Mouse (Mus musculus): ENCODE results near the gene Csf1. TPM values are rescaled to one million over a fixed set of nuclear protein-coding genes. Genes with fewer than 3 reads are reported as not detected.
"Not testable (repeated sequence)": the region's sequence is repeated elsewhere in the genome, so short reads cannot be mapped to it uniquely, and the experiment has no call there.

Gene Csf1
- polyA plus RNA-seq, 1 experiment from 2014 or later, result 7.8 TPM

GRCm38 (mm10) chr3:107739966-107740365 lies 20.3 kb downstream of the Csf1 start:
- H3K27ac ChIP-seq, result peak overlapping the region; percentile 68; the same call in 1 of the 2 replicates
- peaks cover 41% of the 10 kb centered on the region for H3K4me1 ChIP-seq (replicated peaks; ENCODE audit: insufficient read depth, low read length)
- DNase-seq (ENCODE audit: low spot score) (no peak), ATAC-seq (replicated peaks; ENCODE audit: low FRiP score, low read depth) (no peak)
- 69% methylated on average over 2 of the region's 2 CpGs for WGBS
- H3K9ac ChIP-seq (ENCODE audit: low read depth, low read length), result no peak overlapping the region
- no peak for TF ChIP-seq CTCF (IDR thresholded peaks at IDR 0.05; ENCODE audit: low read depth)
- no peak overlapping the region for H3K4me3 ChIP-seq (replicated peaks; ENCODE audit: low read depth, low read length)
- H3K9me3 ChIP-seq (replicated peaks; ENCODE audit: low read length), result no peaks in the 10 kb centered on the region
- H3K36me3 ChIP-seq (ENCODE audit: insufficient read depth, low read length), result no peaks in the 10 kb centered on the region
- H3K4me2 ChIP-seq (ENCODE audit: low read length), result no peak overlapping the region
- no peaks in the 10 kb centered on the region for H3K27me3 ChIP-seq (ENCODE audit: insufficient read depth, low read length)

- no peaks in the 10 kb centered on the region for H3K27me3 ChIP-seq (ENCODE audit: insufficient read depth, low read length)
- DNase-seq (ENCODE audit: low spot score), result no peak
- 70% methylated on average over 3 of the region's 3 CpGs for WGBS
- H3K27ac ChIP-seq, result no peak overlapping the region
- H3K36me3 ChIP-seq (ENCODE audit: insufficient read depth, low read length), result no peaks in the 10 kb centered on the region
- no peak overlapping the region for H3K4me3 ChIP-seq (replicated peaks; ENCODE audit: low read depth, low read length)
- TF ChIP-seq CTCF (IDR thresholded peaks at IDR 0.05; ENCODE audit: low read depth), result no peak
- H3K4me1 ChIP-seq (replicated peaks; ENCODE audit: insufficient read depth, low read length), result peaks cover 41% of the 10 kb centered on the region
- H3K9ac ChIP-seq (ENCODE audit: low read depth, low read length), result no peak overlapping the region
- ATAC-seq (replicated peaks; ENCODE audit: low FRiP score, low read depth), result no peak
- H3K4me2 ChIP-seq (ENCODE audit: low read length), result no peak overlapping the region
- no peaks in the 10 kb centered on the region for H3K9me3 ChIP-seq (replicated peaks; ENCODE audit: low read length)
Observed at GRCm38 (mm10) chr3:107739456-107739855, 20.8 kb downstream of the Csf1 start.

GRCm38 (mm10) chr3:107738620-107739019 lies 21.6 kb downstream of the Csf1 start:
- 83% methylated on average over 1 of the region's 1 CpGs for WGBS
- TF ChIP-seq CTCF (IDR thresholded peaks at IDR 0.05; ENCODE audit: low read depth), result no peak; the same call in 1 of the 2 replicates
- H3K4me2 ChIP-seq (ENCODE audit: low read length), result no peak overlapping the region
- no peak overlapping the region for H3K4me3 ChIP-seq (replicated peaks; ENCODE audit: low read depth, low read length)
- H3K9ac ChIP-seq (ENCODE audit: low read depth, low read length), result no peak overlapping the region
- H3K4me1 ChIP-seq (replicated peaks; ENCODE audit: insufficient read depth, low read length), result peaks cover 39% of the 10 kb centered on the region
- ATAC-seq (replicated peaks; ENCODE audit: low FRiP score, low read depth), result no peak
- no peaks in the 10 kb centered on the region for H3K9me3 ChIP-seq (replicated peaks; ENCODE audit: low read length)
- H3K36me3 ChIP-seq (ENCODE audit: insufficient read depth, low read length), result no peaks in the 10 kb centered on the region
- no peak overlapping the region for H3K27ac ChIP-seq
- H3K27me3 ChIP-seq (ENCODE audit: insufficient read depth, low read length), result no peaks in the 10 kb centered on the region
- DNase-seq (ENCODE audit: low spot score), result no peak

GRCm38 (mm10) chr3:107737609-107738190 lies 22.6 kb downstream of the Csf1 start:
- DNase-seq (ENCODE audit: low spot score) (no peak), ATAC-seq (replicated peaks; ENCODE audit: low FRiP score, low read depth) (no peak)
- Histone ChIP-seq H3K4me3 (replicated peaks; ENCODE audit: low read depth, low read length) (no peak overlapping the region), H3K27me3 (ENCODE audit: insufficient read depth, low read length) (no peaks in the 10 kb centered on the region), H3K9me3 (replicated peaks; ENCODE audit: low read length) (no peaks in the 10 kb centered on the region), H3K36me3 (ENCODE audit: insufficient read depth, low read length) (no peaks in the 10 kb centered on the region), H3K27ac (no peak overlapping the region), H3K4me1 (replicated peaks; ENCODE audit: insufficient read depth, low read length) (peaks cover 30% of the 10 kb centered on the region), H3K9ac (ENCODE audit: low read depth, low read length) (no peak overlapping the region), H3K4me2 (ENCODE audit: low read length) (no peak overlapping the region)
- 64% methylated on average over 1 of the region's 1 CpGs for WGBS
- TF ChIP-seq CTCF (IDR thresholded peaks at IDR 0.05; ENCODE audit: low read depth), result no peak

- not testable (repeated sequence) for H3K4me1 ChIP-seq (replicated peaks; ENCODE audit: insufficient read depth, low read length); H3K27me3 ChIP-seq (ENCODE audit: insufficient read depth, low read length); H3K36me3 ChIP-seq (ENCODE audit: insufficient read depth, low read length); DNase-seq (ENCODE audit: low spot score); H3K9me3 ChIP-seq (replicated peaks; ENCODE audit: low read length); ATAC-seq (replicated peaks; ENCODE audit: low FRiP score, low read depth); H3K27ac ChIP-seq; H3K4me2 ChIP-seq (ENCODE audit: low read length); H3K4me3 ChIP-seq (replicated peaks; ENCODE audit: low read depth, low read length); H3K9ac ChIP-seq (ENCODE audit: low read depth, low read length)
- WGBS, result 92% methylated on average over 13 of the region's 13 CpGs
Observed at GRCm38 (mm10) chr3:107735620-107736019, 24.6 kb downstream of the Csf1 start.

- DNase-seq (ENCODE audit: low spot score) (peak; percentile 72), ATAC-seq (replicated peaks; ENCODE audit: low FRiP score, low read depth) (no peak)
- Histone ChIP-seq H3K4me3 (replicated peaks; ENCODE audit: low read depth, low read length) (no peak overlapping the region), H3K27me3 (ENCODE audit: insufficient read depth, low read length) (no peaks in the 10 kb centered on the region), H3K4me1 (replicated peaks; ENCODE audit: insufficient read depth, low read length) (no peaks in the 10 kb centered on the region), H3K27ac (no peak overlapping the region), H3K9me3 (replicated peaks; ENCODE audit: low read length) (no peaks in the 10 kb centered on the region), H3K4me2 (ENCODE audit: low read length) (no peak overlapping the region), H3K9ac (ENCODE audit: low read depth, low read length) (no peak overlapping the region), H3K36me3 (ENCODE audit: insufficient read depth, low read length) (no peaks in the 10 kb centered on the region)
- TF ChIP-seq CTCF (IDR thresholded peaks at IDR 0.05; ENCODE audit: low read depth), result no peak
- WGBS, result 100% methylated on average over 1 of the region's 1 CpGs
Observed at GRCm38 (mm10) chr3:107733329-107733728, 26.9 kb downstream of the Csf1 start.

- DNase-seq (ENCODE audit: low spot score) (no peak), ATAC-seq (replicated peaks; ENCODE audit: low FRiP score, low read depth) (no peak)
- no peaks in the 10 kb centered on the region for H3K27me3 ChIP-seq (ENCODE audit: insufficient read depth, low read length)
- no peaks in the 10 kb centered on the region for H3K9me3 ChIP-seq (replicated peaks; ENCODE audit: low read length)
- H3K4me1 ChIP-seq (replicated peaks; ENCODE audit: insufficient read depth, low read length), result no peaks in the 10 kb centered on the region
- no peak overlapping the region for H3K4me3 ChIP-seq (replicated peaks; ENCODE audit: low read depth, low read length)
- no peaks in the 10 kb centered on the region for H3K36me3 ChIP-seq (ENCODE audit: insufficient read depth, low read length)
- H3K4me2 ChIP-seq (ENCODE audit: low read length), result no peak overlapping the region
- WGBS, result 72% methylated on average over 2 of the region's 2 CpGs
- H3K9ac ChIP-seq (ENCODE audit: low read depth, low read length), result no peak overlapping the region
- TF ChIP-seq CTCF (IDR thresholded peaks at IDR 0.05; ENCODE audit: low read depth), result no peak
- no peak overlapping the region for H3K27ac ChIP-seq
Observed at GRCm38 (mm10) chr3:107730236-107730635, 30.0 kb downstream of the Csf1 start.

Data from kidney, postnatal 0 days (tissue).